Mouse (Mus musculus) ovary, adult 10 weeks (tissue): ENCODE results near the gene Pdcd10. TPM values are rescaled to one million over a fixed set of nuclear protein-coding genes. Genes with fewer than 3 reads are reported as not detected.

Experiments used
- polyA plus RNA-seq: library from polyadenylated mRNA; stranded (reverse); fragments of 350-450 nt; fragmentation: Illumina TruSeq; extraction: RNeasy Lipid Tissue Mini Kit (QIAGEN cat#74804); gene quantifications from one replicate; pipeline ENCODE4 v1.2.3, GENCODE M21; 2014

Gene Pdcd10
- polyA plus RNA-seq = 219 TPM

DNA sequence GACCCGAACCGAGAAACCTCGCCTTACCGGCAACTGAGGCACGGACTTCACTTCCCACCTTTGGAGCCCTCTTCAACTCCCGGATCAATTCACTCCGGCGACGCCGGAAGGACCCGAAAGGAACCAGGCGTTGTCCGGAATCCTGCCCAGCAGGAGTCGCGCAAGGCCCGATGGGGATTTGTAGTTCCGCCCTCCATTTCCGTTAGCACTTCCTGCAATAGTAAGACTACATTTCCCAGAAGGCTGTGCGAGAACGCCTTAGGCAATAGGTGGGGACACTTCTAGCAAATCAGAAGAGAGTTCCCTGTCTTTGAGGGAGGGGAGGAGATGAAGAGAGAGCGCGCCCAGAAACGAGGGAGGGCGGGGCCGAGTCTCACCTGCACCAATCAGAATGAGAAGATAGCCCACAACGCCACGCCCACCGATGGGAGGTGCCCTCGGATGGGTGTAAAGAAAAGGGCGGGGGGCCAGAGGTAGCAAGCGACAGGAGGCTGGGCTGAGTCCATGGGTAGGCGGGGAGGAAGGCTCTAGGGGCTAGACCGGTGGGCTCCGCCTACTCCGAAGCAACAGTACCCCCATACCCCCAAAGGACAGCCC lies at the start of gene Pdcd10:
Gene Pdcd10 (minus strand): TSS at position 162 of the 597 bp plus-strand sequence.

DNA sequence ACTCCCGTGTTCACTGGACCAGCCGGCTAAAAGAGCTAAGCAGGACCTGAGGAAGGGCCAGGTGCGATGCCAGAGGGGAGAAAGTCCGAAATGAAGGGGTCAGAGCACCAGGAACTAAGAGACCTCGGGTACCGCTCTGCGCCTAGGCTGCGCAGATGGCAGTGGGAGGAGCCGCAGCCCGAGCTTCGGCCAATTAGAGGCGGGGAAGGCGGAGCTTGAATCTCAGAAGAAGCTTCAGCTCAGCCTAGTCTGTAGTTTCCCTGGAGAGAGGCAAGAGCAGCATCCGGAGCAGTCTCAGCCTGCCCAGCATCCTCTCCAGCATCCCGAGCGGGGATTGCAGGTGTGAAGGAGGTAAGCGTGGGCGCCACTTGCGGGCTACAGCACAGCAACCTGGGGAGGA lies 636 bp upstream of the Pdcd10 start, which contains the start of gene Serpini1:
Gene Serpini1 (plus strand): TSS at position 256 of the 400 bp plus-strand sequence.

DNA sequence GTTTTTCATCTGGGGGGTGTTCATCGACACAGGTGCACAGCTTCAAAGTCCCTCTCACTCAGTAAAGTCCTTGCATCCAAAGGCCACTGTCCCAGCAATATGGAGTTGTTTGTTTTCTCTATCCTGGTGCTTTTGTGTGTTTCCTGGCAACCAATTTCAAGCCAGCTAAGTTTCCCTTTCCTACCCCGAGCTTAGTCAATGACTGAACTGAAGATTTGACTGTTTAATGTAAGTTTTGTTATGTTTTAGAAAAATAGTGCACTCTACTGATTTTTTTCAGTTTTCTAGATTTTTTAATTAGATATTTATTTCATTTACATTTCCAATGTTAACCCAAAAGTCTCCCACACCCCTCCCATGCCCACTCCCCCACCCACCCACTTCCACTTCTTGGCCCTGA lies 74.6 kb downstream of the Pdcd10 start, which contains the start of gene Wdr49:
Gene Wdr49 (minus strand): TSS at position 101 of the 400 bp plus-strand sequence.

Other genes starting within 250 kb of the Pdcd10 start
- gene Wdr49, start 74.7 kb downstream of the Pdcd10 start, polyA plus RNA-seq = 1.3 TPM
- 13.9 TPM for gene Serpini1, start 691 bp upstream of the Pdcd10 start, polyA plus RNA-seq
- gene Gm29133, start 191.3 kb upstream of the Pdcd10 start, polyA plus RNA-seq = not detected